ENCODE assay signal across 11 mouse cellular contexts in genomic region chr1:185236530-185236929, GRCm38 (mm10). TPM values are rescaled to one million over a fixed set of nuclear protein-coding genes. Genes with fewer than 3 reads are reported as not detected.
A peak's percentile ranks its signal among the peaks of the same experiment; 100 is the strongest.
DNase-seq lines count a peak whose midpoint lies in the region; ATAC-seq and TF ChIP-seq lines count a peak whose summit lies in the region.
"Had no signal": no experiment of that assay in that cellular context is flagged by ENCODE, and none has a peak within 500 bp of the region (broad histone marks: within the 10 kb centered on the region; RNA-seq: fewer than 3 reads in every experiment).

No protein-coding gene starts in this region.

- ATAC-seq in lung, embryonic 14.5 days (ENCODE audit: insufficient read depth): no peak
- no peak for ATAC-seq in cerebellum, adult (ENCODE audit: insufficient number of reproducible peaks, low FRiP score, low TSS enrichment)
- no peak for ATAC-seq in kidney, embryonic 16.5 days (ENCODE audit: low FRiP score, low TSS enrichment)
- ATAC-seq: activated CD4-positive, CD25-positive, alpha-beta regulatory T cell, adult 4 months had no signal

- TF ChIP-seq POLR2A in bone marrow macrophage, adult 2 months (IDR thresholded peaks at IDR 0.05; ENCODE audit: borderline replicate concordance, low read depth, low read length): no peak

- no peak overlapping the region for H3K9ac ChIP-seq in lung, embryonic 14.5 days
- H3K9ac ChIP-seq in kidney, embryonic 16.5 days (replicated peaks; ENCODE audit: low read length): no peak overlapping the region
- H3K9ac ChIP-seq: neural tube, embryonic 12.5 days had no signal

- WGBS in lung, embryonic 14.5 days: 79% methylated on average over 4 of the region's 4 CpGs
- 84% methylated on average over 4 of the region's 4 CpGs for WGBS in kidney, embryonic 16.5 days

- peaks cover 11% of the 10 kb centered on the region for H3K4me1 ChIP-seq in bone marrow macrophage, adult 2 months (ENCODE audit: control insufficient read depth, insufficient read depth, low read length)
- no peaks in the 10 kb centered on the region for H3K4me1 ChIP-seq in lung, embryonic 14.5 days (ENCODE audit: insufficient read depth)
- no peaks in the 10 kb centered on the region for H3K4me1 ChIP-seq in kidney, embryonic 16.5 days (ENCODE audit: insufficient read depth, low read length)
- H3K4me1 ChIP-seq: neural tube, embryonic 12.5 days had no signal

- no peak overlapping the region for H3K4me2 ChIP-seq in lung, embryonic 14.5 days
- H3K4me2 ChIP-seq in kidney, embryonic 16.5 days (replicated peaks; ENCODE audit: low read depth, low read length): no peak overlapping the region
- H3K4me2 ChIP-seq: neural tube, embryonic 12.5 days had no signal

- peak; percentile 32 for DNase-seq in retina, postnatal 1 day
- DNase-seq in retina, embryonic 14.5 days (ENCODE audit: low spot score): no peak
- peak; percentile 26 for DNase-seq in lung, embryonic 14.5 days
- no peak for DNase-seq in right cerebral cortex, postnatal 36 days (ENCODE audit: low spot score in 2 of 2)
- DNase-seq: cerebellum, adult 18-20 months had no signal

- no peak overlapping the region for H3K4me3 ChIP-seq in bone marrow macrophage, adult 2 months (ENCODE audit: insufficient read depth, low read length)
- H3K4me3 ChIP-seq in lung, embryonic 14.5 days (ENCODE audit: low read depth, low read length): no peak overlapping the region
- no peak overlapping the region for H3K4me3 ChIP-seq in kidney, embryonic 16.5 days (ENCODE audit: low read length)
- H3K4me3 ChIP-seq: megakaryocyte, embryonic 14.5 days; neural tube, embryonic 12.5 days had no signal

- no peaks in the 10 kb centered on the region for H3K27me3 ChIP-seq in lung, embryonic 14.5 days (ENCODE audit: insufficient read depth, low read length)
- H3K27me3 ChIP-seq in kidney, embryonic 16.5 days (ENCODE audit: insufficient read depth, low read length): no peaks in the 10 kb centered on the region
- H3K27me3 ChIP-seq: megakaryocyte, embryonic 14.5 days; neural tube, embryonic 12.5 days had no signal

- H3K36me3 ChIP-seq in lung, embryonic 14.5 days (ENCODE audit: insufficient read depth): peaks cover 54% of the 10 kb centered on the region
- peaks cover 39% of the 10 kb centered on the region for H3K36me3 ChIP-seq in kidney, embryonic 16.5 days (ENCODE audit: insufficient read depth, low read length)

- no peak overlapping the region for H3K27ac ChIP-seq in bone marrow macrophage, adult 2 months (ENCODE audit: insufficient read depth, low read depth, low read length)
- no peak overlapping the region for H3K27ac ChIP-seq in lung, embryonic 14.5 days (ENCODE audit: low read depth)
- no peak overlapping the region for H3K27ac ChIP-seq in kidney, embryonic 16.5 days (ENCODE audit: low read length)
- H3K27ac ChIP-seq: neural tube, embryonic 12.5 days had no signal

- TF ChIP-seq CTCF in bone marrow macrophage, adult 2 months (IDR thresholded peaks at IDR 0.05; ENCODE audit: low read depth, low read length): peak; percentile 22; the same call in 1 of the 2 replicates
- peak; percentile 32; the same call in 1 of the 2 replicates for TF ChIP-seq CTCF in lung, embryonic 14.5 days (IDR thresholded peaks at IDR 0.05; ENCODE audit: low read depth)

- no peaks in the 10 kb centered on the region for H3K9me3 ChIP-seq in lung, embryonic 14.5 days (ENCODE audit: low read depth, low read length)
- no peaks in the 10 kb centered on the region for H3K9me3 ChIP-seq in kidney, embryonic 16.5 days (ENCODE audit: low read length)
- H3K9me3 ChIP-seq: megakaryocyte, embryonic 14.5 days; neural tube, embryonic 12.5 days had no signal

RNA-seq across cellular contexts. Expression of gene Rab3gap2, which starts 32.6 kb away (rescaled TPM):
- polyA plus RNA-seq in bone marrow macrophage, adult 2 months (2012; ENCODE audit: insufficient read depth, insufficient read length, missing spikeins): 50.9 and 56.4 TPM in 2 replicates
- polyA plus RNA-seq in lung, embryonic 14.5 days (2014; fragmentation: Nextera tagmentation; extraction: Ambion mirVana): 21.9 and 22.0 TPM in 2 replicates
- polyA plus RNA-seq in kidney, embryonic 16.5 days (2015; fragmentation: Nextera tagmentation; extraction: Ambion mirVana): 23.1 and 23.8 TPM in 2 replicates

Comparison
In these comparisons a context has a peak if more than half of its experiments do, and no peak if none do; other contexts are left out.
1. DNase-seq: peak in retina, postnatal 1 day (single experiment) and lung, embryonic 14.5 days (single experiment); none in retina, embryonic 14.5 days (single experiment) and right cerebral cortex, postnatal 36 days (0 of 2).